Mouse (Mus musculus) midbrain, embryonic 10.5 days (tissue): ENCODE measurements at regions not wholly inside any gene's neighbourhood (a gene's known extent, or its start where the extent isn't known, plus 50 kb on each side); places are given as distances from the start of the nearest gene placed in this dataset.

Experiments used
- DNase-seq: peaks from one replicate; pipeline ENCODE4 v3.0.0-alpha.2; 2017; ENCODE audit warnings: low spot score
- H3K27ac ChIP-seq: fragments of 300-500 bp; sonication (generic); replicated peaks from 2 replicates; pipeline ENCODE4 v1.5.1; 2016; ENCODE audit warnings: mild to moderate bottlenecking
- H3K27me3 ChIP-seq: fragments of 300-500 bp; sonication (generic); 2 replicates; pipeline ENCODE4 v1.6.1; 2016; ENCODE audit warnings: low read depth, mild to moderate bottlenecking; ENCODE audit not compliant: poor library complexity, severe bottlenecking
- H3K36me3 ChIP-seq: fragments of 300-500 bp; sonication (generic); 2 replicates; pipeline ENCODE4 v1.6.1; 2016; ENCODE audit warnings: mild to moderate bottlenecking, moderate library complexity
- H3K4me1 ChIP-seq: fragments of 300-500 bp; sonication (generic); 2 replicates; pipeline ENCODE4 v1.6.1; 2016
- H3K4me3 ChIP-seq: fragments of 300-500 bp; sonication (generic); 2 replicates; pipeline ENCODE4 v1.5.1; 2016; ENCODE audit warnings: mild to moderate bottlenecking, moderate library complexity
- H3K9me3 ChIP-seq: fragments of 300-500 bp; sonication (generic); replicated peaks from 2 replicates; pipeline ENCODE4 v1.6.1; 2016; ENCODE audit warnings: mild to moderate bottlenecking
- WGBS: fragments of 180-500 bp; shearing (Covaris S2); methylation state at CpG from one replicate; pipeline ENCODE4 v1.1.7; 2016; 5-methylcytosine and 5-hydroxymethylcytosine counted together

DNA sequence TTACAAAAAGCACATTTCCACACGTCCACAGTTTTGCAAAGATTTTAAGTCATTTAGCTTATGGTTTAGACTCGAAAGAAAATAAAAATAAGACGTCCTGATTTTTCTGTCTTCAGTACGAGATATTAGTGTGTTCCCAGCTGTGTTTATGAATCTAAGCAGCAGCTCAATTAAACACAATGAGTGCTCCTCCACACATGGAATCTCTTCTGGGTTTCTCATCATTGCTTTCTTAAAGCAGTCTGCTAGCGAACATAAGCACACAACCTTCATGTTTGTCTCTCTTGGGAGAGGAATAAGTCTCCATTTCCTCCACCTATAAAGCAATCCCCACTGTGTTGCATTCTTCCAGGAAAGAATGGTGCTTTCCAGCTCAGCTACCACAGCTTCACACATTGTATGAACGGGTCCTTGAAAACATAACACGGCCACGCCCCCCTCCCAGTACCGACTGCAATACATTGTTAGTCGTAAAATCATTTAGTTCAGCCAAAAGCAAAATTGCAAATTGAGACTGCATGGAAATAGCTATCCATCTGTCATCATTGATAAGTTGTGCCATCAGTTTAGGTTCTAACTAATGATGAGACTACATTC lies 75.4 kb upstream of the Rap2b start:
- no peak overlapping the region for H3K27ac ChIP-seq
- 78% methylated on average over 10 of the region's 10 CpGs for WGBS
- H3K4me3 ChIP-seq, result no peak overlapping the region
- no peaks in the 10 kb centered on the region for H3K27me3 ChIP-seq
- no peaks in the 10 kb centered on the region for H3K9me3 ChIP-seq
- H3K4me1 ChIP-seq, result no peaks in the 10 kb centered on the region
- no peak for DNase-seq
- H3K36me3 ChIP-seq, result no peaks in the 10 kb centered on the region

DNA sequence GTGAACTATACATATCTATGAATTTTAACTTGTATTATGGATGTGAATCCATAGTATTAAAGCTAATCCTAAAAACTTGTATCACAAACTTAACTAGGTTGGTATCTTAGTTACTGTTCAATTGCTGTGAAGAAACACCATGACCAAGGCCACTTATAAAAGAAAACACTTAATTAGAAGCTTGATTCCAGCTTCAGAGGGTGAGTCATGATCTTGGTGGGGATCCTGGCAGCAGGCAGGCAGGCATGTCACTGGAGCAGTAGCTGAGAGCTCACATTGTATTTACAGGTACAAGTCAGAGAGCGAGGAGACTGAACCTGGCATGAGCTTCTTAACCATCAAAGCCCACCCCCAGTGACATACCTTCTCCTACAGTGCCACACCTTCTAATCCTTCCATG lies 73.2 kb upstream of the Rap2b start:
- H3K27ac ChIP-seq, result no peak overlapping the region
- DNase-seq, result no peak
- no peaks in the 10 kb centered on the region for H3K9me3 ChIP-seq
- H3K4me3 ChIP-seq, result no peak overlapping the region
- no peaks in the 10 kb centered on the region for H3K4me1 ChIP-seq
- WGBS, result 89% methylated on average over 1 of the region's 1 CpGs
- no peaks in the 10 kb centered on the region for H3K36me3 ChIP-seq
- H3K27me3 ChIP-seq, result no peaks in the 10 kb centered on the region

DNA sequence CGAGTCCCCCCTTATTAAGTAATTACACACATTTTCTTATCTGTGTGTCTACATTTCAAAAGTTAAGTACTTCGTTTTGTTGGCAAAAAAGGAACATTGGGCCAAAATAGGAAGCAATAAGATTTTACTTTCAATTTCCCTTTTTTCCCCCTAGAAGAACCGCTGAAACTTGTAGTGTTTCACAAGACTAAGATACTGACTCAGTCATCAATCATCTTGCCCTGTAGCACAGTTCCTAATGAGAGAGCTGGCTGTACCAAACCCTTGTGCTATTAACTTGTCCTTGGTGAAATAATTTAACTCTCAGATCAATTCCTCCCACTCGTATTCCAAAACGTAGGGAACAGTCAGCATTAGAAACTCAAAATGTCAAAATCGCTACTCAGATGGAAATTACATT lies 66.6 kb upstream of the Rap2b start:
- Histone ChIP-seq H3K4me1 (no peaks in the 10 kb centered on the region), H3K36me3 (no peaks in the 10 kb centered on the region), H3K4me3 (no peak overlapping the region), H3K9me3 (no peaks in the 10 kb centered on the region), H3K27ac (no peak overlapping the region), H3K27me3 (no peaks in the 10 kb centered on the region)
- WGBS, result 90% methylated on average over 6 of the region's 6 CpGs
- DNase-seq, result no peak

DNA sequence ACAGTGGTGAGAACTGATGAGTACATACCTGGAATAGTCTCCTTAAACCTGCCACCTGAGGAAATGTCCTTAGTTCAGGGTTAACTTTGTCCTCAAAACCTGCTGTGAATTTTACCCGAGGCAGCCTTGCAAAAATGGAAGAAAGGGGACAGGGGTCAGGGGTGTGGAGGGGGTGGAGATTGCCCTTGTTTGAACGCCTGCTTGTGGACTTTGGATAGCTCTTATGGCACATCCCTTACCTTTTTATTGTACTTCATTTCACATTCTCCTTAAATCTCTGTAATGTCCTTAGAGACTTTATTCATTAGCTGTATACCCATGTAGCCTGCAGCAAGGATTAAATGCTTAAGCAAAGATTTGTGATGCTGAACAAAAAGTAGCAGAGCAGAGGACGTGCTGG lies 64.1 kb upstream of the Rap2b start:
- WGBS, result 67% methylated on average over 3 of the region's 3 CpGs
- Histone ChIP-seq H3K9me3 (no peaks in the 10 kb centered on the region), H3K27ac (no peak overlapping the region), H3K4me3 (no peak overlapping the region), H3K36me3 (no peaks in the 10 kb centered on the region), H3K4me1 (no peaks in the 10 kb centered on the region), H3K27me3 (no peaks in the 10 kb centered on the region)
- DNase-seq, result no peak

DNA sequence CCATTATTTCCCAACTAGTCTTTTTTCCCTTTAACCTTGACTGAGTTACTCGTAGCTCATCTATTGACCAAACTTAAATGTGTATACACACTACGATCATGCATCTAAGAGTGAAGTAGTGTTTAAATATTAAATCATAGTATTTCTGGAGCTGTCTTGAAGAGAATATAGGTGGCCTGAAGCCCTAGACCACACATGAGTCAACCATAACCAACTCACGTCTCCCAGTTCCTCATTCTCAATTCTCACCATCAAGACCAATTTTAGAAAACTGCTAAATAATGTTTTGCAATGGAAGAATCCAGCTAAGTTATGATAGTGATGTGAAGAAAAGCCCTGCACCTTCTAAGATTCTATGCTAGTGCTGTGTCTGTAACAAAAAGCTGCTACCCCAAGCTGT lies 59.2 kb upstream of the Rap2b start:
- no peak for DNase-seq
- Histone ChIP-seq H3K36me3 (no peaks in the 10 kb centered on the region), H3K9me3 (no peaks in the 10 kb centered on the region), H3K4me3 (no peak overlapping the region), H3K27me3 (no peaks in the 10 kb centered on the region), H3K27ac (no peak overlapping the region), H3K4me1 (no peaks in the 10 kb centered on the region)
- WGBS, result 96% methylated on average over 3 of the region's 3 CpGs

DNA sequence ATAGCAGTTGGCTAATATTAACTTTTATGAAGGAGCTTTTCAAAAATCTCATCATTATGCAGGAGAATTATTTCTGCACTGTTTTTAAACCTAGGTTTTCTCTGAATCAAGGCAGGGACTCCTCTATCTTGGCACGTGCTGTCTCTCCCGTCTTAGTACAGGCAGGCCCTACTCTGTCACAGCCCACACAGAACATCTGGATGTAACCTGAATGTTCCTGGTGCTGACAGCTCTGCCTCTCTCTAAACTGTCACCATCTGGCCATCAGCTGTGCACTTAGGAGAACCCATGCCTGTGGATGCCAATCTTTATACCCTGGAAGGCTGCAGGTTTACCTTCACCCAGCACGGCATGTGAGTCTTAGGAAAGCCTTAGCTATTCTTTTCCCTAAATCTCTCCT lies 58.0 kb upstream of the Rap2b start:
- H3K4me1 ChIP-seq, result no peaks in the 10 kb centered on the region
- no peak overlapping the region for H3K27ac ChIP-seq
- H3K27me3 ChIP-seq, result no peaks in the 10 kb centered on the region
- WGBS, result 84% methylated on average over 3 of the region's 3 CpGs
- no peaks in the 10 kb centered on the region for H3K36me3 ChIP-seq
- no peak overlapping the region for H3K4me3 ChIP-seq
- no peak for DNase-seq
- no peaks in the 10 kb centered on the region for H3K9me3 ChIP-seq

DNA sequence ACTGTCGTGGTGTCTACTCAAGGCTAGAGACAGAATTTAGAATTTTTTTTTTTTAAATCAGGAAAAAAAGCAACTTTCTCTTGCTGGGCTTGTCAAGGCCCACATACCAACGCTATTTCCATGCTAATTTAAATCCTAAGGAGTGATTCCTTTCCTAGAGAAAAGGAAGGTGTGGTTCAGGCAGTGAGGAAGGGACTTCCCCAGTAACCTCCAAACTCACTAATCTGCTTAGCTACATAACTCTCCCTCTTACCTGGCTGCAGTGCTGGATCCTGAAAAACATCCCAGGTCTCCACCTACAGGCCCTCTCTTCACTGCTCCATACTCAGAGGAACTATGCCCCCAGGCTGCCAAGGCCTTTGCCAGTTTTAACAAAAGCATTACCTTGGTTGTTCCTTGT lies 55.1 kb upstream of the Rap2b start:
- Histone ChIP-seq H3K4me3 (no peak overlapping the region), H3K4me1 (no peaks in the 10 kb centered on the region), H3K27me3 (no peaks in the 10 kb centered on the region), H3K27ac (no peak overlapping the region), H3K36me3 (no peaks in the 10 kb centered on the region), H3K9me3 (no peaks in the 10 kb centered on the region)
- DNase-seq, result no peak
- WGBS, result 43% methylated on average over 2 of the region's 2 CpGs

DNA sequence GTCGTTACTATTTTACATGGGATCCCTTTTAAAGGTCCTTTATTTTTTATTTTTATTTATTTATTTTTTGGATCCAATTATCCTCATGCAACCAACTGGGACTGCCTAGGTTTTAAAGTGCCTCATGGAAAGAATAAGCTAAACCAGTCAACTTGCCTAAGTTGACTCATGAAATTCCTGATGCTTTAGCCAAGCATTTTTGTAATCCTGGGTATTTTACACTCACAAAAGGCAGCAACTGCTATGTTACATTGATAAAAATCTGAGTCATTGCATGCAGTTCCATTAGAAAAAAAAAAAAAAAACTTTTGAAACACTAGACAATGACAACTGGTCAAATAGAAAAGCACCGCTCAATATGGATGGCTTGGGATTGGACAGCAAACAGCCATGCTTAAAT lies 52.7 kb upstream of the Rap2b start:
- Histone ChIP-seq H3K9me3 (no peaks in the 10 kb centered on the region), H3K4me3 (no peak overlapping the region), H3K4me1 (no peaks in the 10 kb centered on the region), H3K36me3 (no peaks in the 10 kb centered on the region), H3K27ac (no peak overlapping the region), H3K27me3 (no peaks in the 10 kb centered on the region)
- WGBS, result 85% methylated on average over 2 of the region's 2 CpGs
- no peak for DNase-seq

DNA sequence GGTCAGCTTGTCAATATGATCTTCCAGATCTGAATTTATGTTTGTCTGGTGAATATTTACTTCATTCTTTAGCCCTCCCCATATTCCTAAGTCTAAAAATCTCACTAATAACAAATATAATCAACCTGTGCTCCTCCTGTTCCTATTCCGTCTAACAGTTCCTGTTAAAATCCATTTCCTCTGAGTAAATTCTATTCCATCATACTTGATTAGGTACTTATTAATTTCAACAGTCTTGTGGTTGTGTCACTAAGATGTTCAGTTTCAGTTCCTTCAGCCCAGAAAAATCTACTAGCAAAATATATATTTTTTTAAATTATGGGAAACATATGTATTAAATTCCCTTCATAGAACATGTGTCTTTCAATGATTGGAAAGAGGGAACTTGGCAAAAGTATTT lies 52.2 kb upstream of the Rap2b start:
- Histone ChIP-seq H3K36me3 (no peaks in the 10 kb centered on the region), H3K9me3 (no peaks in the 10 kb centered on the region), H3K4me3 (no peak overlapping the region), H3K4me1 (no peaks in the 10 kb centered on the region), H3K27ac (no peak overlapping the region), H3K27me3 (no peaks in the 10 kb centered on the region)
- DNase-seq, result no peak
- 91% methylated on average over 1 of the region's 1 CpGs for WGBS
